Mouse (Mus musculus): Measurements from ENCODE around the gene Cnksr1. TPM values are rescaled to one million over a fixed set of nuclear protein-coding genes. Genes with fewer than 3 reads are reported as not detected.

Cnksr1 gene
- polyA plus RNA-seq, 1 experiment: 0.02 TPM

GRCm38 (mm10) chr4:134183711-134184110 lies 54.5 kb downstream of the Cnksr1 start:
- H3K36me3 ChIP-seq (ENCODE audit: control insufficient read depth, insufficient read depth): no peaks in the 10 kb centered on the region
- no peaks in the 10 kb centered on the region for H3K27me3 ChIP-seq (ENCODE audit: control insufficient read depth, insufficient read depth, insufficient read length)
- no peak overlapping the region for H3K4me3 ChIP-seq (ENCODE audit: insufficient read depth, poor library complexity, severe bottlenecking)
- H3K79me3 ChIP-seq (ENCODE audit: low read depth): peaks cover 29% of the 10 kb centered on the region
- peaks cover 72% of the 10 kb centered on the region for H3K79me2 ChIP-seq (ENCODE audit: control insufficient read depth, insufficient read depth)
- TF ChIP-seq CEBPB (IDR thresholded peaks at IDR 0.05; ENCODE audit: low read depth) (no peak), USF1 (IDR thresholded peaks at IDR 0.05; ENCODE audit: low read depth) (no peak), FOSL1 (IDR thresholded peaks at IDR 0.05; ENCODE audit: insufficient read depth, low read length, poor library complexity, severe bottlenecking) (no peak), MYOG (IDR thresholded peaks at IDR 0.05; ENCODE audit: control insufficient read depth, extremely low read depth, insufficient read length) (no peak), CTCF (IDR thresholded peaks at IDR 0.05; ENCODE audit: control insufficient read depth, insufficient read depth, insufficient read length) (no peak), MAX (IDR thresholded peaks at IDR 0.05) (no peak), MYOD1 (IDR thresholded peaks at IDR 0.05; ENCODE audit: control insufficient read depth, insufficient read length, low read depth) (no peak)
- H3ac ChIP-seq (ENCODE audit: control insufficient read depth, insufficient read length, low read depth): no peak overlapping the region

GRCm38 (mm10) chr4:134181825-134182224 lies 56.4 kb downstream of the Cnksr1 start:
- Histone ChIP-seq H3ac (ENCODE audit: control insufficient read depth, insufficient read length, low read depth) (no peak overlapping the region), H3K79me3 (ENCODE audit: low read depth) (peaks cover 29% of the 10 kb centered on the region), H3K79me2 (ENCODE audit: control insufficient read depth, insufficient read depth) (peaks cover 89% of the 10 kb centered on the region), H3K36me3 (ENCODE audit: control insufficient read depth, insufficient read depth) (no peaks in the 10 kb centered on the region), H3K27me3 (ENCODE audit: control insufficient read depth, insufficient read depth, insufficient read length) (no peaks in the 10 kb centered on the region), H3K4me3 (ENCODE audit: insufficient read depth, poor library complexity, severe bottlenecking) (no peak overlapping the region)
- no peak for TF ChIP-seq USF1 (IDR thresholded peaks at IDR 0.05; ENCODE audit: low read depth)

GRCm38 (mm10) chr4:134181112-134181511 lies 57.1 kb downstream of the Cnksr1 start:
- peaks cover 24% of the 10 kb centered on the region for H3K79me3 ChIP-seq (ENCODE audit: low read depth)
- no peak overlapping the region for H3ac ChIP-seq (ENCODE audit: control insufficient read depth, insufficient read length, low read depth)
- peaks cover 86% of the 10 kb centered on the region for H3K79me2 ChIP-seq (ENCODE audit: control insufficient read depth, insufficient read depth)
- no peak overlapping the region for H3K4me3 ChIP-seq (ENCODE audit: insufficient read depth, poor library complexity, severe bottlenecking)
- TF ChIP-seq CEBPB (IDR thresholded peaks at IDR 0.05; ENCODE audit: low read depth) (no peak), FOSL1 (IDR thresholded peaks at IDR 0.05; ENCODE audit: insufficient read depth, low read length, poor library complexity, severe bottlenecking) (no peak), MYOD1 (IDR thresholded peaks at IDR 0.05; ENCODE audit: control insufficient read depth, insufficient read length, low read depth) (no peak), CTCF (IDR thresholded peaks at IDR 0.05; ENCODE audit: control insufficient read depth, insufficient read depth, insufficient read length) (no peak), USF1 (IDR thresholded peaks at IDR 0.05; ENCODE audit: low read depth) (no peak), MAX (IDR thresholded peaks at IDR 0.05) (no peak), MYOG (IDR thresholded peaks at IDR 0.05; ENCODE audit: control insufficient read depth, extremely low read depth, insufficient read length) (no peak)
- H3K27me3 ChIP-seq (ENCODE audit: control insufficient read depth, insufficient read depth, insufficient read length): no peaks in the 10 kb centered on the region
- no peaks in the 10 kb centered on the region for H3K36me3 ChIP-seq (ENCODE audit: control insufficient read depth, insufficient read depth)

Other genes with a start within 250 kb of the Cnksr1 start
- gene Dhdds, start 237.5 kb downstream of the Cnksr1 start, polyA plus RNA-seq (2012; fragmentation: generic; extraction: Trizol): 27.7 TPM
- not detected for gene Lin28a, start 219.6 kb downstream of the Cnksr1 start, polyA plus RNA-seq (2012; fragmentation: generic; extraction: Trizol)
- gene Zfp683, start 184.6 kb downstream of the Cnksr1 start, polyA plus RNA-seq (2012; fragmentation: generic; extraction: Trizol): not detected
- not detected for gene Crybg2, start 177.6 kb downstream of the Cnksr1 start, polyA plus RNA-seq (2012; fragmentation: generic; extraction: Trizol)
- not detected for gene Cd52, start 143.3 kb downstream of the Cnksr1 start, polyA plus RNA-seq (2012; fragmentation: generic; extraction: Trizol)
- 0.80 TPM for gene Ubxn11, start 135.8 kb downstream of the Cnksr1 start, polyA plus RNA-seq (2012; fragmentation: generic; extraction: Trizol)
- 375 TPM for gene Sh3bgrl3, start 109.6 kb downstream of the Cnksr1 start, polyA plus RNA-seq (2012; fragmentation: generic; extraction: Trizol)
- 11.2 TPM for gene Cep85, start 51.3 kb downstream of the Cnksr1 start, polyA plus RNA-seq (2012; fragmentation: generic; extraction: Trizol)
- not detected for gene Gm7534, start 35.4 kb downstream of the Cnksr1 start, polyA plus RNA-seq (2012; fragmentation: generic; extraction: Trizol)
- gene Catsper4, start 11.0 kb downstream of the Cnksr1 start, polyA plus RNA-seq (2012; fragmentation: generic; extraction: Trizol): not detected
- gene E130218I03Rik, start 5.3 kb upstream of the Cnksr1 start, polyA plus RNA-seq (2012; fragmentation: generic; extraction: Trizol): 0.36 TPM
- gene Zfp593, start 7.2 kb upstream of the Cnksr1 start, polyA plus RNA-seq (2012; fragmentation: generic; extraction: Trizol): 20.4 TPM
- gene Gm30191, start 8.5 kb upstream of the Cnksr1 start, polyA plus RNA-seq (2012; fragmentation: generic; extraction: Trizol): not detected
- gene Grrp1, start 15.7 kb upstream of the Cnksr1 start, polyA plus RNA-seq (2012; fragmentation: generic; extraction: Trizol): not detected
- 2.7 TPM for gene Pdik1l, start 49.5 kb upstream of the Cnksr1 start, polyA plus RNA-seq (2012; fragmentation: generic; extraction: Trizol)
- gene Trim63, start 76.7 kb upstream of the Cnksr1 start, polyA plus RNA-seq (2012; fragmentation: generic; extraction: Trizol): 0.19 TPM
- not detected for gene Slc30a2, start 104.8 kb upstream of the Cnksr1 start, polyA plus RNA-seq (2012; fragmentation: generic; extraction: Trizol)
- gene Extl1, start 145.5 kb upstream of the Cnksr1 start, polyA plus RNA-seq (2012; fragmentation: generic; extraction: Trizol): 0.13 TPM
- 9.0 TPM for gene Pafah2, start 157.9 kb upstream of the Cnksr1 start, polyA plus RNA-seq (2012; fragmentation: generic; extraction: Trizol)
- 349 TPM for gene Stmn1, start 229.9 kb upstream of the Cnksr1 start, polyA plus RNA-seq (2012; fragmentation: generic; extraction: Trizol)